ENCODE assay signal across 29 mouse cellular contexts in the genomic region with DNA sequence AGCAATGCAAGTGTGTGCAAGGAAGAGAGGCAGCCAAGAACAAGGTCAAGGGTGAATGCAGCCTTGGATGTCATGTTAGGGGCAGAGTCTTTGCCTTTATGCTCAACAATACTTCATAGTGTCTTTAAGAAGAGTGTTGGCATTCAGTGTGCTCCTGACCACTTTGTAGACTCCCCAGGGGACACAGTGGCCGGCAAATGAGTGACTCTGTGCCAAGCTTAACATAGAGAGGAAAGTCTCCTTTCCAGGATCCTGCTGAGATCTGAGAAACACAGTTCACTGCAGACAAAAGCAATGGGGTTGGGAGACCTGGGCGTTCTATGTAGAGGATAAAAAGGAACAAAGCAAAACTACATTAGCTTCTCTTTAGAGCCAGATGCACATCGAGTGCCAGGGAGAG.
A peak's percentile ranks its signal among the peaks of the same experiment; 100 is the strongest.
DNase-seq lines count a peak whose midpoint lies in the region; ATAC-seq lines count a peak whose summit lies in the region.
"Had no signal": no experiment of that assay in that cellular context is flagged by ENCODE, and none has a peak within 500 bp of the region (broad histone marks: within the 10 kb centered on the region; RNA-seq: fewer than 3 reads in every experiment).

No protein-coding gene starts in this region.

- no peak overlapping the region for H3K9ac ChIP-seq in forebrain, embryonic 13.5 days
- H3K9ac ChIP-seq: embryonic facial prominence, embryonic 13.5 days; forebrain, embryonic 12.5 days; heart, embryonic 12.5 days; heart, embryonic 15.5 days; hindbrain, embryonic 15.5 days had no signal

- H3K4me1 ChIP-seq in megakaryocyte, embryonic 14.5 days: no peaks in the 10 kb centered on the region
- H3K4me1 ChIP-seq in forebrain, embryonic 13.5 days: peaks cover 2% of the 10 kb centered on the region; the same call in 1 of the 2 replicates
- H3K4me1 ChIP-seq: heart, embryonic 12.5 days; heart, embryonic 15.5 days; hindbrain, embryonic 15.5 days had no signal

- no peaks in the 10 kb centered on the region for H3K27me3 ChIP-seq in megakaryocyte, embryonic 14.5 days (replicated peaks)
- H3K27me3 ChIP-seq in forebrain, embryonic 13.5 days: no peaks in the 10 kb centered on the region
- H3K27me3 ChIP-seq: embryonic facial prominence, embryonic 13.5 days; forebrain, embryonic 12.5 days; heart, embryonic 12.5 days; heart, embryonic 15.5 days had no signal

- H3K4me3 ChIP-seq in megakaryocyte, embryonic 14.5 days (replicated peaks): peak overlapping the region; percentile 12
- no peak overlapping the region for H3K4me3 ChIP-seq in forebrain, embryonic 13.5 days
- H3K4me3 ChIP-seq: embryonic facial prominence, embryonic 10.5 days; embryonic facial prominence, embryonic 13.5 days; erythroblast, embryonic 14.5 days; forebrain, embryonic 12.5 days; heart, embryonic 12.5 days; heart, embryonic 15.5 days; hindbrain, embryonic 10.5 days; hindbrain, embryonic 15.5 days had no signal

- H3K36me3 ChIP-seq in megakaryocyte, embryonic 14.5 days (replicated peaks; ENCODE audit: low read length): no peaks in the 10 kb centered on the region
- H3K36me3 ChIP-seq in forebrain, embryonic 13.5 days (ENCODE audit: poor library complexity, severe bottlenecking): no peaks in the 10 kb centered on the region
- H3K36me3 ChIP-seq: embryonic facial prominence, embryonic 10.5 days; embryonic facial prominence, embryonic 13.5 days; forebrain, embryonic 12.5 days; heart, embryonic 12.5 days; heart, embryonic 15.5 days; hindbrain, embryonic 10.5 days; hindbrain, embryonic 15.5 days had no signal

- 31% methylated on average over 3 of the region's 3 CpGs for WGBS in forebrain, embryonic 13.5 days

- no peak overlapping the region for H3K27ac ChIP-seq in forebrain, embryonic 13.5 days
- H3K27ac ChIP-seq: embryonic facial prominence, embryonic 10.5 days; embryonic facial prominence, embryonic 13.5 days; forebrain, embryonic 12.5 days; heart, embryonic 15.5 days; hindbrain, embryonic 10.5 days; hindbrain, embryonic 15.5 days had no signal

- H3K4me2 ChIP-seq in forebrain, embryonic 13.5 days: no peak overlapping the region
- H3K4me2 ChIP-seq: embryonic facial prominence, embryonic 13.5 days; forebrain, embryonic 12.5 days; heart, embryonic 12.5 days; heart, embryonic 15.5 days; hindbrain, embryonic 15.5 days had no signal

- ATAC-seq in megakaryocyte, adult 5-6 weeks (ENCODE audit: poor library complexity, severe bottlenecking): no peak
- ATAC-seq in forebrain, embryonic 13.5 days: no peak
- ATAC-seq: forebrain, embryonic 16.5 days; inflammation-experienced regulatory T-cells, adult 6 months; intestine, embryonic 16.5 days; Patski had no signal

- peaks cover 26% of the 10 kb centered on the region for H3K9me3 ChIP-seq in megakaryocyte, embryonic 14.5 days
- H3K9me3 ChIP-seq in forebrain, embryonic 13.5 days (replicated peaks): no peaks in the 10 kb centered on the region
- H3K9me3 ChIP-seq: embryonic facial prominence, embryonic 10.5 days; embryonic facial prominence, embryonic 13.5 days; forebrain, embryonic 12.5 days; heart, embryonic 12.5 days; heart, embryonic 15.5 days; hindbrain, embryonic 10.5 days; hindbrain, embryonic 15.5 days had no signal

- peak; percentile 27 to 28 for DNase-seq in cerebellum, adult 18-20 months
- DNase-seq in cerebellum, postnatal 36 days: no peak
- peak; percentile 50 for DNase-seq in heart, adult 11 months
- DNase-seq in heart, adult 8-10 months (ENCODE audit: low spot score): no peak
- no peak for DNase-seq in T-cell, adult 2 months (ENCODE audit: low spot score)
- DNase-seq: adrenal gland, postnatal 10 days; adrenal gland, postnatal 36 days; embryo, embryonic 11 days; gastrocnemius, postnatal 10 days; gastrocnemius, postnatal 36 days; heart, postnatal 10 days; heart, postnatal 36 days; kidney, adult 18-20 months; kidney, adult 9 months had no signal

Comparison
In these comparisons a context has a peak if more than half of its experiments do, and no peak if none do; other contexts are left out.
1. DNase-seq: peak in cerebellum, adult 18-20 months (2 of 2) and heart, adult 11 months (single experiment); none in cerebellum, postnatal 36 days (0 of 2), heart, adult 8-10 months (single experiment) and T-cell, adult 2 months (single experiment).